Mouse (Mus musculus): ENCODE results near the gene Olfr1082. TPM values are rescaled to one million over a fixed set of nuclear protein-coding genes. Genes with fewer than 3 reads are reported as not detected.
"Not testable (repeated sequence)": the region's sequence is repeated elsewhere in the genome, so short reads cannot be mapped to it uniquely, and the experiment has no call there.

Gene Olfr1082
- total RNA-seq (2014; rRNA removed): not detected in 2 replicates
- polyA plus RNA-seq (2015; fragmentation: Nextera tagmentation; extraction: Ambion mirVana): not detected in 2 replicates

DNA sequence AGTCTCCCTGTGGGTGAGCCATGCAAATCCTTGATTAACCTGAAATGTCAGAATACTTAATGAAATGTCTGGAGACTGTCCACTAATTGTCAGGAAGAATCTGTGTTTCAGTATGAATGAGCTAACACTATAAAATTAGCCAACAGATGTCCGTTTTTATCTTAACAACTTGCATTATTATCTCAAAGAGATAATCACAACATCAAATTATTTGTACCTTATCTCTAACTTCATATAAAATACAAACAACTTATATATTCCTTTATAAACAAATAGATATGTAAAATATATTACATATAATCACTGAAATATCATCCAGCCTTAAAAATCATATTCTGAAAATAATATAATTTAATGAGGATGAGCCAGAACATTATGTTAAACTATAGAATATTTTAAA, at the start of gene Olfr1082:
Gene Olfr1082 (minus strand): TSS at position 101 of the 400 bp plus-strand sequence.
- not testable (repeated sequence) for DNase-seq (ENCODE audit: low spot score); H3K27me3 ChIP-seq (ENCODE audit: insufficient read depth, low read length); H3K4me3 ChIP-seq (ENCODE audit: low read length); H3K36me3 ChIP-seq (ENCODE audit: insufficient read depth, low read length); H3K4me2 ChIP-seq (ENCODE audit: low read depth, low read length); H3K9me3 ChIP-seq (ENCODE audit: low read length); H3K9ac ChIP-seq (replicated peaks; ENCODE audit: low read length); H3K4me1 ChIP-seq (ENCODE audit: insufficient read depth, low read length); H3K27ac ChIP-seq; ATAC-seq
- 33% methylated on average over 1 of the region's 1 CpGs for WGBS

DNA sequence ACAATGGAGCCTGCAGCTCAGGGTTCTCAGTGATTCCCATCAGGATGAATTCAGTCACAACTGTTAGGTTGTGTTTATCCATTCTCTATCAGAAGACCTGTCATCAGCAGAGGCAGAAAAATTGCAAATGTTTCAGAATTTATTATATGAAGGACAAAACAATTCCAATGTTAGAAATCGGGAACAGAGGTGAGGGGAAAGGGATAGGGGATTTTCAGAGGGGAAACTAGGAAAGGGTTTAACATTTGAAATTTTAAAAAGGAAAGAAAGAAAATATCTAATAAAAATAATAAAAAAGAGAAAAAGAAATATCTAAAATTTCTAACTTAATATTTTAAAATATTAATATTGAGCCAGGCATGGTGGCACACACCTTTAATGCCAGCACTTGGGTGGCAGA, 40.9 kb upstream of the Olfr1082 start, which contains the start of gene Olfr1084:
Gene Olfr1084 (minus strand): TSS at position 101 of the 400 bp plus-strand sequence.
- H3K4me2 ChIP-seq (ENCODE audit: low read depth, low read length); H3K9me3 ChIP-seq (ENCODE audit: low read length); H3K4me1 ChIP-seq (ENCODE audit: insufficient read depth, low read length); H3K9ac ChIP-seq (replicated peaks; ENCODE audit: low read length); H3K27me3 ChIP-seq (ENCODE audit: insufficient read depth, low read length); DNase-seq (ENCODE audit: low spot score); ATAC-seq; H3K4me3 ChIP-seq (ENCODE audit: low read length); H3K36me3 ChIP-seq (ENCODE audit: insufficient read depth, low read length); H3K27ac ChIP-seq: not testable (repeated sequence)
- 87% methylated on average over 1 of the region's 1 CpGs for WGBS

GRCm38 (mm10) chr2:86558135-86558534, 40.6 kb downstream of the Olfr1082 start, which contains the start of gene Olfr1080:
Olfr1080 (minus strand) TSS chr2:86558235.
- DNase-seq (ENCODE audit: low spot score); H3K9me3 ChIP-seq (ENCODE audit: low read length); H3K4me3 ChIP-seq (ENCODE audit: low read length); H3K36me3 ChIP-seq (ENCODE audit: insufficient read depth, low read length); H3K27me3 ChIP-seq (ENCODE audit: insufficient read depth, low read length); H3K4me2 ChIP-seq (ENCODE audit: low read depth, low read length); ATAC-seq; H3K4me1 ChIP-seq (ENCODE audit: insufficient read depth, low read length); H3K9ac ChIP-seq (replicated peaks; ENCODE audit: low read length); H3K27ac ChIP-seq: not testable (repeated sequence)

Other genes with a start within 250 kb of the Olfr1082 start
- gene Olfr1055, start 248.7 kb downstream of the Olfr1082 start, total RNA-seq (2014; rRNA removed): not detected in 2 replicates
- not detected in 2 replicates for gene Olfr1055, start 248.7 kb downstream of the Olfr1082 start, polyA plus RNA-seq (2015; fragmentation: Nextera tagmentation; extraction: Ambion mirVana)
- gene Olfr1056, start 236.5 kb downstream of the Olfr1082 start, total RNA-seq (2014; rRNA removed): not detected in 2 replicates
- gene Olfr1056, start 236.5 kb downstream of the Olfr1082 start, polyA plus RNA-seq (2015; fragmentation: Nextera tagmentation; extraction: Ambion mirVana): not detected in 2 replicates
- gene Olfr1057, start 220.6 kb downstream of the Olfr1082 start, total RNA-seq (2014; rRNA removed): not detected in 2 replicates
- gene Olfr1057, start 220.6 kb downstream of the Olfr1082 start, polyA plus RNA-seq (2015; fragmentation: Nextera tagmentation; extraction: Ambion mirVana): not detected in 2 replicates
- not detected in 2 replicates for gene Olfr1058, start 210.4 kb downstream of the Olfr1082 start, total RNA-seq (2014; rRNA removed)
- not detected in 2 replicates for gene Olfr1058, start 210.4 kb downstream of the Olfr1082 start, polyA plus RNA-seq (2015; fragmentation: Nextera tagmentation; extraction: Ambion mirVana)
- gene Olfr1061, start 184.9 kb downstream of the Olfr1082 start, total RNA-seq (2014; rRNA removed): not detected in 2 replicates
- gene Olfr1061, start 184.9 kb downstream of the Olfr1082 start, polyA plus RNA-seq (2015; fragmentation: Nextera tagmentation; extraction: Ambion mirVana): not detected in 2 replicates
- not detected in 2 replicates for gene Olfr1062, start 172.2 kb downstream of the Olfr1082 start, total RNA-seq (2014; rRNA removed)
- gene Olfr1062, start 172.2 kb downstream of the Olfr1082 start, polyA plus RNA-seq (2015; fragmentation: Nextera tagmentation; extraction: Ambion mirVana): not detected in 2 replicates
- gene Olfr1065, start 148.4 kb downstream of the Olfr1082 start, total RNA-seq (2014; rRNA removed): not detected in 2 replicates
- gene Olfr1065, start 148.4 kb downstream of the Olfr1082 start, polyA plus RNA-seq (2015; fragmentation: Nextera tagmentation; extraction: Ambion mirVana): not detected in 2 replicates
- not detected in 2 replicates for gene Olfr1066, start 142.7 kb downstream of the Olfr1082 start, total RNA-seq (2014; rRNA removed)
- gene Olfr1066, start 142.7 kb downstream of the Olfr1082 start, polyA plus RNA-seq (2015; fragmentation: Nextera tagmentation; extraction: Ambion mirVana): not detected in 2 replicates
- gene Olfr228, start 111.6 kb downstream of the Olfr1082 start, total RNA-seq (2014; rRNA removed): not detected in 2 replicates
- not detected in 2 replicates for gene Olfr228, start 111.6 kb downstream of the Olfr1082 start, polyA plus RNA-seq (2015; fragmentation: Nextera tagmentation; extraction: Ambion mirVana)
- not detected in 2 replicates for gene Olfr1076, start 90.5 kb downstream of the Olfr1082 start, total RNA-seq (2014; rRNA removed)
- not detected in 2 replicates for gene Olfr1076, start 90.5 kb downstream of the Olfr1082 start, polyA plus RNA-seq (2015; fragmentation: Nextera tagmentation; extraction: Ambion mirVana)
- not detected in 2 replicates for gene Olfr1079, start 56.5 kb downstream of the Olfr1082 start, total RNA-seq (2014; rRNA removed)
- not detected in 2 replicates for gene Olfr1079, start 56.5 kb downstream of the Olfr1082 start, polyA plus RNA-seq (2015; fragmentation: Nextera tagmentation; extraction: Ambion mirVana)
- not detected in 2 replicates for gene Olfr1080, start 40.7 kb downstream of the Olfr1082 start, total RNA-seq (2014; rRNA removed)
- not detected in 2 replicates for gene Olfr1080, start 40.7 kb downstream of the Olfr1082 start, polyA plus RNA-seq (2015; fragmentation: Nextera tagmentation; extraction: Ambion mirVana)
- not detected in 2 replicates for gene Olfr1084, start 40.8 kb upstream of the Olfr1082 start, total RNA-seq (2014; rRNA removed)
- gene Olfr1084, start 40.8 kb upstream of the Olfr1082 start, polyA plus RNA-seq (2015; fragmentation: Nextera tagmentation; extraction: Ambion mirVana): not detected in 2 replicates
- not detected in 2 replicates for gene Olfr1085, start 63.1 kb upstream of the Olfr1082 start, total RNA-seq (2014; rRNA removed)
- gene Olfr1085, start 63.1 kb upstream of the Olfr1082 start, polyA plus RNA-seq (2015; fragmentation: Nextera tagmentation; extraction: Ambion mirVana): not detected in 2 replicates
- gene Olfr1086, start 81.1 kb upstream of the Olfr1082 start, total RNA-seq (2014; rRNA removed): not detected in 2 replicates
- gene Olfr1086, start 81.1 kb upstream of the Olfr1082 start, polyA plus RNA-seq (2015; fragmentation: Nextera tagmentation; extraction: Ambion mirVana): not detected in 2 replicates
- not detected in 2 replicates for gene Olfr1087, start 99.4 kb upstream of the Olfr1082 start, total RNA-seq (2014; rRNA removed)
- gene Olfr1087, start 99.4 kb upstream of the Olfr1082 start, polyA plus RNA-seq (2015; fragmentation: Nextera tagmentation; extraction: Ambion mirVana): not detected in 2 replicates
- not detected in 2 replicates for gene Olfr1089, start 134.7 kb upstream of the Olfr1082 start, total RNA-seq (2014; rRNA removed)
- not detected in 2 replicates for gene Olfr1089, start 134.7 kb upstream of the Olfr1082 start, polyA plus RNA-seq (2015; fragmentation: Nextera tagmentation; extraction: Ambion mirVana)
- not detected in 2 replicates for gene Olfr1090, start 160.0 kb upstream of the Olfr1082 start, total RNA-seq (2014; rRNA removed)
- not detected in 2 replicates for gene Olfr1090, start 160.0 kb upstream of the Olfr1082 start, polyA plus RNA-seq (2015; fragmentation: Nextera tagmentation; extraction: Ambion mirVana)
- not detected in 2 replicates for gene Olfr1093, start 183.5 kb upstream of the Olfr1082 start, total RNA-seq (2014; rRNA removed)
- not detected in 2 replicates for gene Olfr1093, start 183.5 kb upstream of the Olfr1082 start, polyA plus RNA-seq (2015; fragmentation: Nextera tagmentation; extraction: Ambion mirVana)
- not detected in 2 replicates for gene Olfr141, start 211.1 kb upstream of the Olfr1082 start, total RNA-seq (2014; rRNA removed)
- not detected in 2 replicates for gene Olfr141, start 211.1 kb upstream of the Olfr1082 start, polyA plus RNA-seq (2015; fragmentation: Nextera tagmentation; extraction: Ambion mirVana)
- gene Olfr1094, start 225.7 kb upstream of the Olfr1082 start, total RNA-seq (2014; rRNA removed): not detected in 2 replicates
- gene Olfr1094, start 225.7 kb upstream of the Olfr1082 start, polyA plus RNA-seq (2015; fragmentation: Nextera tagmentation; extraction: Ambion mirVana): not detected in 2 replicates

All from hindbrain, postnatal 0 days (tissue).